Mouse (Mus musculus): ENCODE results near the gene Cpne4. TPM values are rescaled to one million over a fixed set of nuclear protein-coding genes. Genes with fewer than 3 reads are reported as not detected.

Gene Cpne4
- total RNA-seq, 1 experiment from 2014 or later: not detected

GRCm38 (mm10) chr9:104921197-104921596 lies 374.1 kb downstream of the Cpne4 start:
- no peak for ATAC-seq (replicated peaks in 1 of 2; ENCODE audit: insufficient read depth in 1 of 2, low FRiP score in 2 of 2, low TSS enrichment in 1 of 2, low read depth in 1 of 2, poor library complexity in 2 of 2, severe bottlenecking in 2 of 2)

- no peak for ATAC-seq (replicated peaks in 1 of 2; ENCODE audit: insufficient read depth in 1 of 2, low FRiP score in 2 of 2, low TSS enrichment in 1 of 2, low read depth in 1 of 2, poor library complexity in 2 of 2, severe bottlenecking in 2 of 2)
Observed at GRCm38 (mm10) chr9:104922051-104922450, 375.0 kb downstream of the Cpne4 start.

GRCm38 (mm10) chr9:104928806-104929205 lies 381.7 kb downstream of the Cpne4 start:
- ATAC-seq (replicated peaks in 1 of 2; ENCODE audit: insufficient read depth in 1 of 2, low FRiP score in 2 of 2, low TSS enrichment in 1 of 2, low read depth in 1 of 2, poor library complexity in 2 of 2, severe bottlenecking in 2 of 2): no peak

GRCm38 (mm10) chr9:104940389-104940788 lies 393.3 kb downstream of the Cpne4 start:
- no peak for ATAC-seq (replicated peaks in 1 of 2; ENCODE audit: insufficient read depth in 1 of 2, low FRiP score in 2 of 2, low TSS enrichment in 1 of 2, low read depth in 1 of 2, poor library complexity in 2 of 2, severe bottlenecking in 2 of 2)

- ATAC-seq (replicated peaks in 1 of 2; ENCODE audit: insufficient read depth in 1 of 2, low FRiP score in 2 of 2, low TSS enrichment in 1 of 2, low read depth in 1 of 2, poor library complexity in 2 of 2, severe bottlenecking in 2 of 2): no peak
Observed at GRCm38 (mm10) chr9:104950551-104950950, 403.5 kb downstream of the Cpne4 start.

GRCm38 (mm10) chr9:104952176-104952575 lies 405.1 kb downstream of the Cpne4 start:
- no peak for ATAC-seq (replicated peaks in 1 of 2; ENCODE audit: insufficient read depth in 1 of 2, low FRiP score in 2 of 2, low TSS enrichment in 1 of 2, low read depth in 1 of 2, poor library complexity in 2 of 2, severe bottlenecking in 2 of 2)

GRCm38 (mm10) chr9:104972828-104973227 lies 425.7 kb downstream of the Cpne4 start:
- peak; percentile 96 to 99 for ATAC-seq (replicated peaks in 1 of 2; ENCODE audit: insufficient read depth in 1 of 2, low FRiP score in 2 of 2, low TSS enrichment in 1 of 2, low read depth in 1 of 2, poor library complexity in 2 of 2, severe bottlenecking in 2 of 2)

- ATAC-seq (replicated peaks in 1 of 2; ENCODE audit: insufficient read depth in 1 of 2, low FRiP score in 2 of 2, low TSS enrichment in 1 of 2, low read depth in 1 of 2, poor library complexity in 2 of 2, severe bottlenecking in 2 of 2): no peak
Observed at GRCm38 (mm10) chr9:104981934-104982548, 435.0 kb downstream of the Cpne4 start.

GRCm38 (mm10) chr9:104998225-104998624 lies 451.1 kb downstream of the Cpne4 start:
- no peak for ATAC-seq (replicated peaks in 1 of 2; ENCODE audit: insufficient read depth in 1 of 2, low FRiP score in 2 of 2, low TSS enrichment in 1 of 2, low read depth in 1 of 2, poor library complexity in 2 of 2, severe bottlenecking in 2 of 2)

- no peak for ATAC-seq (replicated peaks in 1 of 2; ENCODE audit: insufficient read depth in 1 of 2, low FRiP score in 2 of 2, low TSS enrichment in 1 of 2, low read depth in 1 of 2, poor library complexity in 2 of 2, severe bottlenecking in 2 of 2)
Observed at GRCm38 (mm10) chr9:105010721-105011120, 463.6 kb downstream of the Cpne4 start.

GRCm38 (mm10) chr9:105018186-105018585 lies 471.1 kb downstream of the Cpne4 start:
- no peak for ATAC-seq (replicated peaks in 1 of 2; ENCODE audit: insufficient read depth in 1 of 2, low FRiP score in 2 of 2, low TSS enrichment in 1 of 2, low read depth in 1 of 2, poor library complexity in 2 of 2, severe bottlenecking in 2 of 2)

GRCm38 (mm10) chr9:105028311-105028710 lies 481.2 kb downstream of the Cpne4 start:
- no peak for ATAC-seq (replicated peaks in 1 of 2; ENCODE audit: insufficient read depth in 1 of 2, low FRiP score in 2 of 2, low TSS enrichment in 1 of 2, low read depth in 1 of 2, poor library complexity in 2 of 2, severe bottlenecking in 2 of 2)

GRCm38 (mm10) chr9:105032572-105032971 lies 485.5 kb downstream of the Cpne4 start:
- no peak for ATAC-seq (replicated peaks in 1 of 2; ENCODE audit: insufficient read depth in 1 of 2, low FRiP score in 2 of 2, low TSS enrichment in 1 of 2, low read depth in 1 of 2, poor library complexity in 2 of 2, severe bottlenecking in 2 of 2)

- ATAC-seq (replicated peaks in 1 of 2; ENCODE audit: insufficient read depth in 1 of 2, low FRiP score in 2 of 2, low TSS enrichment in 1 of 2, low read depth in 1 of 2, poor library complexity in 2 of 2, severe bottlenecking in 2 of 2): no peak
Observed at GRCm38 (mm10) chr9:105033641-105034040, 486.6 kb downstream of the Cpne4 start.

GRCm38 (mm10) chr9:105037847-105038246 lies 490.8 kb downstream of the Cpne4 start:
- ATAC-seq (replicated peaks in 1 of 2; ENCODE audit: insufficient read depth in 1 of 2, low FRiP score in 2 of 2, low TSS enrichment in 1 of 2, low read depth in 1 of 2, poor library complexity in 2 of 2, severe bottlenecking in 2 of 2): no peak

GRCm38 (mm10) chr9:105046014-105046413 lies 498.9 kb downstream of the Cpne4 start:
- no peak for ATAC-seq (replicated peaks in 1 of 2; ENCODE audit: insufficient read depth in 1 of 2, low FRiP score in 2 of 2, low TSS enrichment in 1 of 2, low read depth in 1 of 2, poor library complexity in 2 of 2, severe bottlenecking in 2 of 2)

GRCm38 (mm10) chr9:105048351-105048750 lies 501.3 kb downstream of the Cpne4 start:
- no peak for ATAC-seq (replicated peaks in 1 of 2; ENCODE audit: insufficient read depth in 1 of 2, low FRiP score in 2 of 2, low TSS enrichment in 1 of 2, low read depth in 1 of 2, poor library complexity in 2 of 2, severe bottlenecking in 2 of 2)

GRCm38 (mm10) chr9:105049636-105050035 lies 502.6 kb downstream of the Cpne4 start:
- no peak for ATAC-seq (replicated peaks in 1 of 2; ENCODE audit: insufficient read depth in 1 of 2, low FRiP score in 2 of 2, low TSS enrichment in 1 of 2, low read depth in 1 of 2, poor library complexity in 2 of 2, severe bottlenecking in 2 of 2)

- no peak for ATAC-seq (replicated peaks in 1 of 2; ENCODE audit: insufficient read depth in 1 of 2, low FRiP score in 2 of 2, low TSS enrichment in 1 of 2, low read depth in 1 of 2, poor library complexity in 2 of 2, severe bottlenecking in 2 of 2)
Observed at GRCm38 (mm10) chr9:105050257-105050656, 503.2 kb downstream of the Cpne4 start.

Measured in hematopoietic stem cell, adult 5-6 weeks (primary cell).